Mouse (Mus musculus): ENCODE measurements at regions not wholly inside any gene's neighbourhood (a gene's known extent, or its start where the extent isn't known, plus 50 kb on each side); places are given as distances from the start of the nearest gene placed in this dataset.

GRCm38 (mm10) chr12:33692870-33693269, 235.4 kb upstream of the Ferd3l start:
- no peak for TF ChIP-seq EP300 (IDR thresholded peaks at IDR 0.05)
- TF ChIP-seq CTCF (IDR thresholded peaks at IDR 0.05), result no peak
